Mouse (Mus musculus): Measurements from ENCODE around the gene Kdm7a.

DNA sequence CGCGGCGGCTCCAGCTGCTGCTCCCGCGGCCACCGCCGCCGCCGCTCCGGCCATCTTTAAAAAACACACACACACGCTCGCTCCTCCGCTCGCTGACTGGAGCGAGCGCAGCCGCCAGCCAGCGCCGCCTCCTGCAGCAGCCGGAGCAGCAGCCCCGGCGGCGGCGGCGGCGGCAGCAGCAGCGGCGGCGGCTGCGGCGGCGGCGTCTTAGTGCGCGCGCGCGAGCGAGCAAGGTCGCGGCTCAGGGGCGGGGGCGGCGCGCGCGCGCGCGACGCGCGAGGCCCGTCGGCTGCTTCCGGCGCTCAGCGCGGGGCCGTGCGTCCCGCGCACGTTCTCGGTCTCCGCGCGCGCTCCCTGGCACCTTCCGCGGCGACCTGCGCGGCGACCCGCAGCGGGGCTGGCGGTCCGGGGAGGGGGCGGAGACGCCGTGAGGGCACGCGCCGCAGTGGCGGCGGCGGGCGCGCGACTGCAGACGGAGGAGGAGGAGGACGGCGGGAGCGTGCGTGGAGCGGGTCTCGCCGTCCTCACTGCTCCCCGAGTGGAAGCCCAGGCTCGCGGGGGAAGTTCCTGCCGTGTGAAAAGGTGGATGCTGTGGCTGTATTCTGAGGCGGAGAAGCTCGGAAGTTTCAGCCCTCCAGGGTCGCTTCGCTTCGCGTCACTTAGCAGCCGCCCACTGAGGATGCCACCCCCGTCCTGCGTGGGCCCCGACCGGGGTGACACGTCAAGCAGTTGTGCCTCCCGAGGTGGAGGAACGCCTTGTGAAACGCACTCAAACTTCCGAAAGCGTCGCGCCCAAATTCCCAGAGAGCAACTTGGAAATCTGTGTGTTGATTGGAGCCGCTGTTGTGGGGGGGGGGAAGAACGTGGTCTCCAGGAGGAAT is at the start of gene Kdm7a:
- TF ChIP-seq MYOG (IDR thresholded peaks at IDR 0.05; ENCODE audit: control insufficient read depth in 1 of 3, insufficient read depth in 1 of 3, insufficient read length in 2 of 3, low read depth in 2 of 3) = peak in 2 of 3 experiments; percentile 5 to 19
- peak; percentile 72 for TF ChIP-seq POLR2A (IDR thresholded peaks at IDR 0.05; ENCODE audit: insufficient read length, low read depth)
- no peak for TF ChIP-seq USF1 (IDR thresholded peaks at IDR 0.05; ENCODE audit: low read depth)
- TF ChIP-seq POLR2AphosphoS2 (IDR thresholded peaks at IDR 0.05; ENCODE audit: insufficient read length, low read depth) = peak; percentile 21

Data from myocyte (in vitro differentiated cells).